Mouse (Mus musculus): ENCODE measurements around the gene Zwilch. TPM values are rescaled to one million over a fixed set of nuclear protein-coding genes. Genes with fewer than 3 reads are reported as not detected.
A peak's percentile ranks its signal among the peaks of the same experiment; 100 is the strongest.
"Not testable (repeated sequence)": the region's sequence is repeated elsewhere in the genome, so short reads cannot be mapped to it uniquely, and the experiment has no call there.

The Zwilch gene
- polyA plus RNA-seq, 1 experiment from 2014 or later = 19.8 TPM

DNA sequence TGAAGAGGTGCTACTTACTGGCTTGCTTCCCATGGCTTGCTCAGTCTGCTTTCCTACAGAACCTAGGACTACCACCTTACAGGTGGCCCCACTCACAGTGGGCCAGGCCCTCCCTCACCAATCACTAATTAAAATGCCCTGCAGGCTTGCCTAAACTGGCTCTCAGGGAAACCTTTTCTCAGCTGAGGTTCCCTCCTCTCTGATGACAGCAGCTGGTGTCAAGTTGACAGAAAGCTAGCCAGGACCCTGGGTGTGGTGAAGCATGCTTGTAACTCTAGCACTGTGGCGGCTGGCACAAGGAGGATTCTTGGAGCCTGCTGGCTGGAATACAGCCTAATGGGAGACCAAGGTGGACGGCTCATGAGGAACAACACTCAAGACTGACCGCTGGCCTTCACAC is 47.6 kb downstream of the Zwilch start:
- no peaks in the 10 kb centered on the region for H3K9me3 ChIP-seq
- no peaks in the 10 kb centered on the region for H3K36me3 ChIP-seq
- peak overlapping the region; percentile 35 for H3K27ac ChIP-seq
- no peak for ATAC-seq (ENCODE audit: insufficient read depth, low FRiP score, low read depth)
- H3K27me3 ChIP-seq (replicated peaks) = no peaks in the 10 kb centered on the region
- no peak overlapping the region for H3K9ac ChIP-seq
- 59% methylated on average over 3 of the region's 3 CpGs for WGBS
- no peak overlapping the region for H3K4me3 ChIP-seq (replicated peaks)
- no peaks in the 10 kb centered on the region; the same call in 1 of the 2 replicates for H3K4me1 ChIP-seq
- no peak overlapping the region for H3K4me2 ChIP-seq

DNA sequence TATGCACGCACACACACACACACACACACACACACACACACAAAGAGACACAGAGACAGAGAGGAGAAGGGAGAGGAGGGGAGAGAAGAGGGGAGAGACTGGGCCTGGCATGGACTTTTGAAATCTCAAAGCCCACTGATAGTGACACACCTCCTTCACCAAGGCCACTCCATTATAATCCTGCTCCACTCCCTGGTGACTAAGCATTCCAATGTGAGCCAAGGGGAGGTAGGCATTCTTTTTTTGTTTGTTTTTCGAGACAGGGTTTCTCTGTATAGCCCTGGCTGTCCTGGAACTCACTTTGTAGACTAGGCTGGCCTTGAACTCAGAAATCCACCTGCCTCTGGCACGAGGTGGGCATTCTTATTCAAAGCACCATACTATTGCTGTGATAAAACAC is 48.1 kb downstream of the Zwilch start:
- H3K4me2 ChIP-seq; H3K4me3 ChIP-seq (replicated peaks); H3K36me3 ChIP-seq; H3K9me3 ChIP-seq; H3K27ac ChIP-seq; H3K27me3 ChIP-seq (replicated peaks); H3K4me1 ChIP-seq; ATAC-seq (ENCODE audit: insufficient read depth, low FRiP score, low read depth); H3K9ac ChIP-seq: not testable (repeated sequence)
- 58% methylated on average over 3 of the region's 3 CpGs for WGBS

DNA sequence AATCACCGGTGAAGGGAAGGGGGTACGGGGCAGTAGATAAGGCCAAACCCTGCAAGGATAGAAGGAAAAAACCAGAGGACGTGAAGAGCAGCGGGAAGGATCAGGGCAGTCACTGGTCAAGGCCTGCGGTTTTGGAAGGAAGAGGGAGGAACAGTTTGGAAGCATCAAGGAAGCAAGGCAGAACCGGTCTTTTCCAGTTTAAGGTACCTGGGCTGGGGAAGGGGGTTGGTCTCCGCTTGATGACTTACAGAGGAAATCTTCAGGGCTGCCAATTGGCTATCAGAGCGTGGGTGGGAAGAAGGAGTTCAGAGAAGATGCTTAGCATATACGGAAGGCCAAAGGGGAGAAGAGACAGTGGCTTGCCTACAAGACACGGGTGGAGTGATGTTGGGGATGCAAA is 50.3 kb downstream of the Zwilch start:
- Histone ChIP-seq H3K9ac (no peak overlapping the region), H3K4me1 (no peaks in the 10 kb centered on the region; the same call in 1 of the 2 replicates), H3K27ac (no peak overlapping the region), H3K4me3 (replicated peaks) (no peak overlapping the region), H3K9me3 (no peaks in the 10 kb centered on the region), H3K36me3 (no peaks in the 10 kb centered on the region), H3K4me2 (no peak overlapping the region), H3K27me3 (replicated peaks) (no peaks in the 10 kb centered on the region)
- ATAC-seq (ENCODE audit: insufficient read depth, low FRiP score, low read depth) = no peak
- WGBS = 88% methylated on average over 10 of the region's 10 CpGs

DNA sequence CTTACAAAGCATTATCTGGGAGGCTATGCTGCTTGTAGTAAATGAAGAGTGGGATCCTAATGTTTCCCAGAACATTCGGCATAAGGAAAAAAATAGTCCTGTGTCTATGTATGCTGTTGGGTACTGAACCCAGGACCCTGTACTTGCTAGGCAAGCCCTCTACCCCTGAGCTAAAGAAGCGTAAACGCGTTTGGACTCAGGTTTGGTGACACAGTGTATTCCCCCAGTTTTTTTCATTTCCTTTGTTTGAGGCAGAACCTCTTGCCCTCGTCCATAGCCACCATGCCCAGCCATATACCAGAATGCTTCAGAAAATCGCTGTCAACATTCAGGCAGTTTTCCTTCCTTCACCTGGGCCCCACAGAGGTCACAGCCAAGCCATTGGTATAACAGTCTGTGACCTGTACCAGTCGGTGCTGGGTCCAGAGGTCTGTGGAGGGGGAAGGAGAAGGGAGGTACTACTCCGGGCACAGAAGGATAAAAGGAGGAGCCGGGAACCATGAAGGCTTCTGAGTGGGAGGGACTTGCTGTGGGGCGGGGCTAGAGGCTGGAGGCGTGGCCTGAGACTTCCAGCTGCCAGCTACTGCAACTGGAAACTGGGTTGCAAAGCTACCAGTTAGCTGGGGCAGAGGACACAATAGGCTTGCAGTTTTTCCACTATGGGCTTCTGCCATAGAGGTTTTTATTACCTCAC is 52.2 kb downstream of the Zwilch start:
- Histone ChIP-seq H3K36me3 (no peaks in the 10 kb centered on the region), H3K4me3 (replicated peaks) (no peak overlapping the region), H3K4me1 (no peaks in the 10 kb centered on the region), H3K9ac (no peak overlapping the region), H3K4me2 (no peak overlapping the region), H3K9me3 (no peaks in the 10 kb centered on the region), H3K27me3 (replicated peaks) (no peaks in the 10 kb centered on the region), H3K27ac (no peak overlapping the region)
- 37% methylated on average over 11 of the region's 11 CpGs for WGBS
- peak; percentile 47; the same call in 1 of the 2 replicates for ATAC-seq (ENCODE audit: insufficient read depth, low FRiP score, low read depth)

DNA sequence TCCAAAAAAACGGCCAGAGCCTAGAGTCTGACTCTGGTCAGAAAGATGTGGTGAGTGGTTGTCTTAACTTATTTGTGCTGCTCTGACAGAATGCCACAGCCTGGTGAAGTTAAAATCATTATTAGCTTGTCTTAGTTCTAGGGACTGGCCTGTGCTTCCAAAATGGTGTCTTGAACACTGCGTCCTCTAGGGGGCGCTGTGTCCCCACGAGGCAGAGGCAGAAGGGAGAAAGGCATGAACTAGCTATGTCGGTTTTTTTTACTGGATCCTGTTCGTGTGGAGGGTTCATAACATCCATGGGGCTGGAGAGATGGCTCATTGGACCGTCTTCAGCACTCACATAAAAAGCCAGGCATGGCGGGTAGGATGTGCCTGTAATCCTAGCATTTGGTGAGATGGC is 53.0 kb downstream of the Zwilch start:
- Histone ChIP-seq H3K9ac (no peak overlapping the region), H3K4me1 (no peaks in the 10 kb centered on the region), H3K27ac (no peak overlapping the region)

DNA sequence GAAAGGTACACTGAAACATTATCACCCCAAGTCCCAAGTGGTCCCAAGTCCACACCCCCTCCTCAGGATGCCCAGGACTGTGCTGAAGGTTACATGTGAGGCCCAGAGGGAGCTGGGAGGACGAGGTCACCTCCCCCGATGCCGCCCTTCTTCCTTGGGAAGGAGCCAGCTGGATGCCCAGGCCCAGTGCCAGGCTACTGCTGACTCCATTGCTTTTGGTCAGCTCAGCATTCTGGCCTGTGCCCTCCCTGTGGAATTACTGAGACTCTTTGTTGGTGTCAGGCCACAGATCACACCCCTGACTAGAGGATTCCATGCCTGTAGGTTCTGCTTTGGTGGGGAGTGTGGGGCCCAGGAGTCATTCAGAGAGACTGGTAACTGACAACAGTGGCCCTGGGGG is 56.0 kb downstream of the Zwilch start, which contains the start of gene Lctl:
Gene Lctl, plus strand, starts transcription at position 272 of the 400 bp plus-strand sequence.
- H3K4me1 ChIP-seq = peaks cover 5% of the 10 kb centered on the region; the same call in 1 of the 2 replicates
- no peak for ATAC-seq (ENCODE audit: insufficient read depth, low FRiP score, low read depth)
- 78% methylated on average over 3 of the region's 3 CpGs for WGBS
- no peaks in the 10 kb centered on the region for H3K36me3 ChIP-seq
- no peak within 1 kb of the TSS for H3K4me3 ChIP-seq (replicated peaks)
- no peak within 1 kb of the TSS for H3K9ac ChIP-seq
- no peaks in the 10 kb centered on the region for H3K27me3 ChIP-seq (replicated peaks)
- no peak within 1 kb of the TSS for H3K27ac ChIP-seq
- H3K4me2 ChIP-seq = no peak within 1 kb of the TSS
- H3K9me3 ChIP-seq = no peaks in the 10 kb centered on the region

More for the DNA sequence above, 53.0 kb downstream of the Zwilch start:
- Histone ChIP-seq H3K4me3 (replicated peaks) (no peak overlapping the region), H3K4me2 (no peak overlapping the region), H3K27me3 (replicated peaks) (no peaks in the 10 kb centered on the region), H3K36me3 (no peaks in the 10 kb centered on the region), H3K9me3 (no peaks in the 10 kb centered on the region)
- no peak for ATAC-seq (ENCODE audit: insufficient read depth, low FRiP score, low read depth)
- 31% methylated on average over 8 of the region's 8 CpGs for WGBS

DNA sequence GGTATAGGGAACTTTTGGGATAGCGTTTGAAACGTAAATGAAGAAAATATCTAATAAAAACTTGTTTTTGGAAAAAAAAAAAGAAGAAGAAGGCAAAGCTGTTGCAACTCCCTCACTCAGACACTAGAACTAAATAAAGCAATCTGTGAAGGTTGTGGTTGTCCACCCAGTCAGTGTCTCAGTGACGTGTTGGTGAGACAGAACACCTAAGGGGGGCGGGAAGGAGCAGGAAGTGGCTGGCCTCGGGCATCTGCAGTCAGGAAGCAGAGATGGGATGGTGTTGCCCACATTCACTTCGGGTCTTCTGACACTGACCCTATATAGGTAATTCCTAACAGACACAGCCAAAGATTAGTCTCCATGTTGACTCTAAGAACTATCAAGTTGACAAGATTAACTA is 57.1 kb downstream of the Zwilch start:
- no peak overlapping the region for H3K4me2 ChIP-seq
- no peaks in the 10 kb centered on the region for H3K36me3 ChIP-seq
- H3K9ac ChIP-seq = no peak overlapping the region
- WGBS = 76% methylated on average over 6 of the region's 6 CpGs
- peaks cover 5% of the 10 kb centered on the region; the same call in 1 of the 2 replicates for H3K4me1 ChIP-seq
- no peaks in the 10 kb centered on the region for H3K9me3 ChIP-seq
- H3K27ac ChIP-seq = no peak overlapping the region
- ATAC-seq (ENCODE audit: insufficient read depth, low FRiP score, low read depth) = no peak
- no peaks in the 10 kb centered on the region for H3K27me3 ChIP-seq (replicated peaks)
- no peak overlapping the region for H3K4me3 ChIP-seq (replicated peaks)

DNA sequence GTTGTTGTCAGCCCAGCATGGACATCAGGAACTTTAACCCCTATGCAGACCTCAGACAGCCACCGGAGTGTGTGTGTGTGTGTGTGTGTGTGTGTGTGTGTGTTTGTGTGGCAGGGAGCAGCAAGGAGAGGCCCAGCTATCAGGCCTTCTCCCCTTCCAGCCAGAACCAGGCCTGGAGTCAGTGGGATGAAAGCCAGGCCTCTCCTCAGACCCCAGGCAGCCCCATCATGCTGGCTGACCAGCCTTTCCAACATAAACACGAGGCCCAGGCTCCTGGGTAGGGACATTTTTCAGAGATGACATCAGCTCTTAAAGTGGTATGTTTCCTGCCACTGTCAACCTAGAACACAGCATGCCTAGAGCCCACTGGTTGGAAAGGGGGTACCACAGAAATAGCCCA is 58.3 kb downstream of the Zwilch start:
- no peak overlapping the region for H3K4me3 ChIP-seq (replicated peaks)
- peaks cover 5% of the 10 kb centered on the region; the same call in 1 of the 2 replicates for H3K4me1 ChIP-seq
- WGBS = 13% methylated on average over 2 of the region's 2 CpGs
- no peak; the same call in 1 of the 2 replicates for ATAC-seq (ENCODE audit: insufficient read depth, low FRiP score, low read depth)
- H3K9me3 ChIP-seq = no peaks in the 10 kb centered on the region
- H3K27me3 ChIP-seq (replicated peaks) = no peaks in the 10 kb centered on the region
- H3K4me2 ChIP-seq = no peak overlapping the region
- no peak overlapping the region for H3K27ac ChIP-seq
- H3K36me3 ChIP-seq = no peaks in the 10 kb centered on the region
- no peak overlapping the region for H3K9ac ChIP-seq

DNA sequence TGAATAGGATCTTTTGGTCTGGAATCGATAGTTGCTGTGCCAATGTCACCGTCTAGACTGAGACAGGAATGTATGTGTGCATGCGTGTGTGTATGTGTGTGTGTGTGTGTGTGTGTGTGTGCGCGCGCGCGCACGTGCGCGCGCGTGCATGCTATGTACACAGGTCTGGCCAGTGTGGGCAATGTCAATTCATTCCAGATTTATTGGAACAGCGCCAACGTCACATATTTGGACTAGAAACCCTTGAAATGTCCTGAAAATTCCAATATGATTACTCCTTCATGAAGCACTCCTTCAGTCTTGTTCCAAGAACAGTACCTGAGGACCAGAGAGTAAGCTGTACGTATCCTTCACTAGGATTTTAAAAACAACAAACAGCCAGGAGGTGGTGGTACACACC is 62.4 kb downstream of the Zwilch start:
- no peaks in the 10 kb centered on the region for H3K9me3 ChIP-seq
- no peak for ATAC-seq (ENCODE audit: insufficient read depth, low FRiP score, low read depth)
- no peak overlapping the region for H3K27ac ChIP-seq
- no peaks in the 10 kb centered on the region for H3K36me3 ChIP-seq
- peaks cover 5% of the 10 kb centered on the region; the same call in 1 of the 2 replicates for H3K4me1 ChIP-seq
- no peak overlapping the region for H3K4me3 ChIP-seq (replicated peaks)
- H3K4me2 ChIP-seq = no peak overlapping the region
- no peak overlapping the region for H3K9ac ChIP-seq
- WGBS = 94% methylated on average over 16 of the region's 16 CpGs
- no peaks in the 10 kb centered on the region for H3K27me3 ChIP-seq (replicated peaks)

DNA sequence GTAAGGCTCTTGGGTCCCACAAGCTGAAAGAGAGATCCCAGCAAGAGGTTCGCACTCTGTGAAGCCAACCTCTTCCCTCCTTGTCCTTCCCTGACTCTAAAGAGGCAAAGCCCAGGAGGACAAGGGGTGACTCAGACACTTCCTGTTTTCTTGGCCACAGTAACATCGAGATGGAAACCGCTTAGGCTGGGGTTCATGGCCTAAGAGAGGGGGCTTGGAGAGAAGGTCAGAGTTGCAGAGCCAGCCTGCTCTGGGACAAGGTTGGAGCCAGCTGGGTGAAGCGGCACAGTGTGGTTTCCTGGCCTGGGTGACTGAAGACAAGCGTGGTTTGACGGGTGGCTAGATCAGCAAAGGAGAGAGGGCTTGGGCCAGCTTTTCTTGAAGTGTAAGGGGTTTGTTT is 67.6 kb downstream of the Zwilch start:
- no peak overlapping the region for H3K4me3 ChIP-seq (replicated peaks)
- no peaks in the 10 kb centered on the region for H3K4me1 ChIP-seq
- no peak overlapping the region for H3K27ac ChIP-seq
- 71% methylated on average over 6 of the region's 6 CpGs for WGBS
- no peaks in the 10 kb centered on the region for H3K36me3 ChIP-seq
- no peak overlapping the region for H3K4me2 ChIP-seq
- H3K9ac ChIP-seq = no peak overlapping the region
- no peaks in the 10 kb centered on the region for H3K27me3 ChIP-seq (replicated peaks)
- ATAC-seq (ENCODE audit: insufficient read depth, low FRiP score, low read depth) = no peak
- no peaks in the 10 kb centered on the region for H3K9me3 ChIP-seq

DNA sequence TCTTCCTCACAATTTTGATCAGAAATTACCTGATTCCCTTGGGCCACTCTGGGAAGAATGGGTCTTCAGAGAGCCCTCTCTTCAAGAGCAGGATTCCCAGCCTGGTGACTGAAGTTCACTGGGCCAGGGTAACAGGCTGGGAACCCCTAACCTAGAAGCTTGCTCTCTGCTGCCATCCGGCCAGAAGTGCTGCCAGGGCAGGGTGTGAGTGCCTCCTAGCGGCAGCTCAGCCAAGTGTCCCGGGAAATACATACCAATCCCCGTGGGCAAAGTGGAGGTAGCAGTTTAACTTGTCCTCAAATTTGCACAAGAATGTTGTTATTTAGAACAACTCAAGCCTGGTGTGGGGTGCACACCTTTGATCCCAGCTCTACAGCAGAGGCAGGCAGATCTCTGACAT is 72.5 kb downstream of the Zwilch start:
- no peak overlapping the region for H3K4me3 ChIP-seq (replicated peaks)
- 5% methylated on average over 4 of the region's 4 CpGs for WGBS
- H3K9ac ChIP-seq = no peak overlapping the region
- no peaks in the 10 kb centered on the region for H3K4me1 ChIP-seq
- H3K9me3 ChIP-seq = no peaks in the 10 kb centered on the region
- no peak overlapping the region for H3K27ac ChIP-seq
- no peaks in the 10 kb centered on the region for H3K36me3 ChIP-seq
- no peak for ATAC-seq (ENCODE audit: insufficient read depth, low FRiP score, low read depth)
- H3K4me2 ChIP-seq = no peak overlapping the region
- H3K27me3 ChIP-seq (replicated peaks) = no peaks in the 10 kb centered on the region

DNA sequence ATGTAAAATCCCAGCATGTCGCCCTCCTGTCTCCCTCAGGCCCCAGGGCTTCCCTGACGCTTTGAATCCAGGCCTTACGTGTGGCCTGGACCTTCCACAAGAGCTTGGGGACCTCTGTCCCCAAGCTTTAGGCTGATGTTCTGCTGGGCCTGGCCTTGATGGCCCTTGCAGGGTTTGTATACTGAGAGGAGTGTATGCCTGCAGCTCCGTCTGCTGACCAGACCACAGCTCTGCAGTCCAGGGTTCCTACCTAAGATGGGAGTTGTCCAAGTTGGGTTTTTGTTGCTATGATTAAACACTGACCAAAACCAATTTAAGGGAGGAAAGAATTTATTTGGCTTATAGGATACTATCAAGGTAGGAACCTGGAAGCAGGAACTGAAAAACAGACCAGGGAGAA is 74.6 kb downstream of the Zwilch start:
- Histone ChIP-seq H3K4me3 (replicated peaks) (no peak overlapping the region), H3K4me2 (no peak overlapping the region), H3K36me3 (no peaks in the 10 kb centered on the region), H3K27me3 (replicated peaks) (no peaks in the 10 kb centered on the region), H3K27ac (no peak overlapping the region), H3K4me1 (peaks cover 14% of the 10 kb centered on the region), H3K9ac (no peak overlapping the region), H3K9me3 (no peaks in the 10 kb centered on the region)
- WGBS = 84% methylated on average over 4 of the region's 4 CpGs
- no peak for ATAC-seq (ENCODE audit: insufficient read depth, low FRiP score, low read depth)

DNA sequence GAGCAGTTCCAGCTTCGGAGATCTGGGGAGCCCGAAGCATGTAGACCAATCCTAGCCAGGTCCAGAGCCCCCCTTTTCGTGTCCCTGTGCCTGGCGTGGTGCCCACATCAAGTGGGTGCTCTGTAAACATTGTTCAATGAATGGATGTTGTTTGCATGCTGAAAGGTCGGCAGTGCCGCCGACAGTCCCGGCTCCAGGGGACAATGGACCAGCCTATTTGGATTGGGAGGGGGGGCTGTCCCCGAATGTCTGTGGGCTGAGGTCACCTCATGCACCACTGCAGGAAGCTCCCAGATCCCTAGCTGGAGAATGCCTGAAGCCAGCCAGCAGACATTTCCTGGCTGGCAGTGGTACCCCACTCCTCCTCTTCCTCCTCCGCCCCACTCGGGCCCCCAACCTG is 78.8 kb downstream of the Zwilch start:
- Histone ChIP-seq H3K4me2 (no peak overlapping the region), H3K9me3 (no peaks in the 10 kb centered on the region), H3K36me3 (no peaks in the 10 kb centered on the region), H3K27me3 (replicated peaks) (no peaks in the 10 kb centered on the region), H3K4me1 (peaks cover 16% of the 10 kb centered on the region), H3K27ac (peak overlapping the region; percentile 48), H3K4me3 (replicated peaks) (no peak overlapping the region), H3K9ac (no peak overlapping the region)
- 48% methylated on average over 11 of the region's 11 CpGs for WGBS
- peak; percentile 55 for ATAC-seq (ENCODE audit: insufficient read depth, low FRiP score, low read depth)
